Mouse (Mus musculus) lung, postnatal 0 days (tissue): ENCODE data around the gene Eml6. TPM values are rescaled to one million over a fixed set of nuclear protein-coding genes. Genes with fewer than 3 reads are reported as not detected.
"Not testable (repeated sequence)": the region's sequence is repeated elsewhere in the genome, so short reads cannot be mapped to it uniquely, and the experiment has no call there.

ENCODE experiments used
- ATAC-seq: fragments of 200-750 bp; cut with Nextera tagmentation; 2 replicates; pipeline ENCODE4 v1.8.0; 2017; ENCODE audit warnings: moderate library complexity
- DNase-seq: peaks from one replicate; pipeline ENCODE4 v3.0.0-alpha.2; 2016; ENCODE audit warnings: low spot score
- H3K27ac ChIP-seq: fragments of 300-500 bp; sonication (generic); 2 replicates; pipeline ENCODE4 v1.5.1; 2014; ENCODE audit warnings: antibody characterized with exemption, mild to moderate bottlenecking, low read length, mixed read lengths
- H3K27me3 ChIP-seq: fragments of 300-500 bp; sonication (generic); replicated peaks from 2 replicates; pipeline ENCODE4 v1.6.1; 2014; ENCODE audit warnings: low read length, mixed read lengths; ENCODE audit not compliant: insufficient read depth
- H3K36me3 ChIP-seq: fragments of 300-500 bp; sonication (generic); 2 replicates; pipeline ENCODE4 v1.6.1; 2014; ENCODE audit warnings: low read length, mixed read lengths; ENCODE audit not compliant: insufficient read depth
- H3K4me1 ChIP-seq: fragments of 300-500 bp; sonication (generic); 2 replicates; pipeline ENCODE4 v1.6.1; 2014; ENCODE audit warnings: antibody characterized with exemption, low read depth, low read length, mixed read lengths; ENCODE audit not compliant: insufficient read depth
- H3K4me2 ChIP-seq: fragments of 300-500 bp; sonication (generic); replicated peaks from 2 replicates; pipeline ENCODE4 v1.6.1; 2014; ENCODE audit warnings: low read depth, mild to moderate bottlenecking, low read length, moderate library complexity, mixed read lengths
- H3K4me3 ChIP-seq: fragments of 300-500 bp; sonication (generic); 2 replicates; pipeline ENCODE4 v1.5.1; 2014; ENCODE audit warnings: low read depth, low read length
- H3K9ac ChIP-seq: fragments of 300-500 bp; sonication (generic); replicated peaks from 2 replicates; pipeline ENCODE4 v1.6.1; 2014; ENCODE audit warnings: low read depth, mild to moderate bottlenecking
- H3K9me3 ChIP-seq: fragments of 300-500 bp; sonication (generic); 2 replicates; pipeline ENCODE4 v1.6.1; 2016; ENCODE audit warnings: low read length, mixed read lengths
- CTCF ChIP-seq: IDR thresholded peaks from 2 replicates; pipeline ENCODE4 v1.5.1; 2016; ENCODE audit warnings: antibody characterized with exemption, mild to moderate bottlenecking
- EP300 ChIP-seq: IDR thresholded peaks from 2 replicates; pipeline ENCODE4 v1.6.1; 2016; ENCODE audit warnings: antibody characterized with exemption, mild to moderate bottlenecking, control low read depth
- WGBS: fragments of 180-500 bp; shearing (Covaris S2); extraction: QIAGEN DNeasy Blood & Tissue Kit; methylation state at CpG from one replicate; pipeline ENCODE4 v1.1.7; 2014; 5-methylcytosine and 5-hydroxymethylcytosine counted together
- polyA plus RNA-seq: library from polyadenylated mRNA; unstranded; fragments of >200 nt; fragmentation: Nextera tagmentation; extraction: Ambion mirVana; gene quantifications from 2 replicates; pipeline ENCODE4 v1.2.1, GENCODE M21; 2015

Eml6 gene
- polyA plus RNA-seq, 1 experiment from 2014 or later = 0.39 TPM

DNA sequence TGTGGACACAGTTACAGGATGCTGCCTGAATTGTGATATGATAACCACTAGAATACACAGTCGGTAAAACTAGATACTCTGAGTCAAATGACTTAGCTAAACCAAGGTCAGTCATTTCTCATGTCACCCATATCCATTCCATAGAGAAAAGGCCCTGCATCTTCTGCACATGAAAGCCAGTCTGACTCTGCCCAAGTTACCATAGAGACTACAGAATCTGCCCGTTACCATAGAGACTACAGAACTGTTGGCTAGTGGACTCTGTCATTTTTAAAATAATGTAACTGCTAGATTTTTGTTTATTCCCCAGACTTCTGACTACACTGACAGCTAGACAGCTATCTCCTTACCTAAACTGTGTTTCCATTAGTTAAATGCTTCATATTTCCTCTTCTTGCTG lies 198.1 kb downstream of the Eml6 start:
- DNase-seq (no peak), ATAC-seq (no peak)
- TF ChIP-seq CTCF = no peak
- TF ChIP-seq EP300 = no peak
- H3K9me3 ChIP-seq = no peaks in the 10 kb centered on the region
- no peaks in the 10 kb centered on the region for H3K27me3 ChIP-seq
- no peaks in the 10 kb centered on the region for H3K4me1 ChIP-seq
- H3K36me3 ChIP-seq = no peaks in the 10 kb centered on the region
- no peak overlapping the region for H3K27ac ChIP-seq
- H3K4me3 ChIP-seq = no peak overlapping the region
- H3K4me2 ChIP-seq = no peak overlapping the region
- 71% methylated on average over 2 of the region's 2 CpGs for WGBS
- no peak overlapping the region for H3K9ac ChIP-seq

DNA sequence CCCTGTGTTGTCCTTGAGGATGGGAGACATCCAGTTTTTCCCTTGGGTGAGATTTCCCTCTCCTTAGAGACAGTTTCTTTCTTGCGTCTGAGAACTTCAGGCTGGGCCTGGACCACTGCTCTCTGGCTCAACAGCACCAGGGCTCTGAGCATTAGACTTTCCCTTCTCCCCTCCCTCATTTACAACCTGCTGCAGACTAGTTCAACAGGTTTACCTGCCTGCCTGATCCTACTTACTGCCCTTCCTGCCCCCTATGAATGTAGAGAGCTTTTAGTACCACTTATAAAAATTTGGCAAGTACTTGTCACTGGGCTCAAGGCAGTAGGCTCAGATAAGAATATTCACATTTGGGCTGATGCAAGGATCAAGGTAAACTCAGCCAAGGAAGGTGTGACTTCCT lies 199.8 kb downstream of the Eml6 start:
- H3K4me1 ChIP-seq = no peaks in the 10 kb centered on the region
- H3K36me3 ChIP-seq = no peaks in the 10 kb centered on the region
- H3K27me3 ChIP-seq = no peaks in the 10 kb centered on the region
- no peak for ATAC-seq
- H3K4me3 ChIP-seq = no peak overlapping the region
- no peak overlapping the region for H3K9ac ChIP-seq
- no peak overlapping the region for H3K27ac ChIP-seq
- no peak for DNase-seq
- H3K4me2 ChIP-seq = no peak overlapping the region
- 60% methylated on average over 1 of the region's 1 CpGs for WGBS
- H3K9me3 ChIP-seq = no peaks in the 10 kb centered on the region
- TF ChIP-seq EP300 (no peak), CTCF (no peak)

DNA sequence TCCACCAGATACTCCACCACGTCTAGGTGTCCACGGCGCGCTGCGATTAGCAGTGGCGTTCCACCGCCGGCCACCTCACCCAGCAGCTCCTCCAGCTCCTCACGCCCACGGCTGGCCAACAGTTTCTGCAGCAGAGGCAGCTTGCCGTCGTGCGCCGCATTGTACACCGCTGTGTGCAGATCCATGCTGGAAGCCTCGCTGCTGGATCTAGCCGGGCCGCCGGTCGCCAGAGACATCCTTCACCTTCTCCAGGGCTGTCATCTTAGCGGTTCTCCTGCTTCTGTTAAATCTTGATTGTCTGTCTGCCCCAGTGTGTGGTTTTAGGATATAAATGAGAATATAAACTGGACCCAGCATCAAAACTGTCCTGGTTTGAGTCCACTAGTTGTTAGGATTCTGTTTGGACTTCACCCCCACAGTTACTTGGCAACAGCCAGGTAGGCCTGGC lies 200.5 kb downstream of the Eml6 start, which contains the start of gene 4931440F15Rik:
Gene 4931440F15Rik (minus strand): TSS at position 398 of the 448 bp plus-strand sequence.
- not testable (repeated sequence) for H3K4me1 ChIP-seq, H3K9me3 ChIP-seq, H3K27me3 ChIP-seq, H3K27ac ChIP-seq, H3K9ac ChIP-seq, H3K36me3 ChIP-seq, DNase-seq, H3K4me3 ChIP-seq
- WGBS = 18% methylated on average over 21 of the region's 21 CpGs
- peak within 1 kb of the TSS; percentile 30 for H3K4me2 ChIP-seq
- peak; percentile 14; the same call in 1 of the 2 replicates for ATAC-seq

DNA sequence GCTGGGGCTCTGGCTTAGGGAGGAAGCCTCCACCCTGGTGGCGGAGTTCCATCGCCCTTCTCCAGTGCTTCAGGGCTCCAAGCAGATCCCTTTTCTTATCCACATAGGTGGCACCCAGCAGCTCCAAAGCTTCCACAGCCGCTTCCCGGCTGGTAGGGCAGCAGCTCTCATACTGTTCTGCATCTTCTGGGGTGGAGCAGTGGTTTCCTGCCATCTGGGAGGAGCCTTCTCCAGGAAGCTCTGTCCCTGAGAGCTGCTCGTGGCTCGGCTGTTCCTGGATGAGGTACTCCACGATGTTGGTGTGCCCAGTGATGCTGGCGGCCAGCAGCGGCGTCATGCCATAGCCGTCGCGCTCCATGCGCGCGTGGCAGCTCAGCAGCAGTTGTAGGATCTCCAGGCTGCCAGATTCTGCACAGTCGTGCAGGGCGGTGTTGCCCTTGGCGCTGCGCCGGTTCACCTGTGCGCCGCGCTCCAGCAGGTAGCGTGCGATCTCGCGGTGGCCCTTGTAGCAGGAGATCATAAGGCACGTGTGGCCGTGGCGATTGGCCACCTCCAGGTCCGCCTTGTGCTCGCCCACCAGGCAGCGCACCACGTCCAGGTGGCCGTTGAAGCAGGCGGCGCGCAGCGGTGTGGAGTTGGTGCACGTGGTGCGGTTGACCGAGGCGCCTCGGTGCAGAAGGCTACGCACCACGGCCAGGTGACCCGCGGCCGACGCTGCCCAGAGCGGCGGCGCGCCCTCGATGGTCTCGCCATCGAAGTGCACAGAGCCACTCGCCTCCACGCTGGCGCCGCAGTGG lies 201.2 kb downstream of the Eml6 start:
- H3K27me3 ChIP-seq, H3K4me1 ChIP-seq, H3K9me3 ChIP-seq, DNase-seq, H3K27ac ChIP-seq, H3K9ac ChIP-seq, H3K4me3 ChIP-seq, H3K36me3 ChIP-seq: not testable (repeated sequence)
- 10% methylated on average over 56 of the region's 62 CpGs for whole genome bisulfite sequencing
- ATAC-seq = peak; percentile 63
- peak overlapping the region; percentile 30 for H3K4me2 ChIP-seq

DNA sequence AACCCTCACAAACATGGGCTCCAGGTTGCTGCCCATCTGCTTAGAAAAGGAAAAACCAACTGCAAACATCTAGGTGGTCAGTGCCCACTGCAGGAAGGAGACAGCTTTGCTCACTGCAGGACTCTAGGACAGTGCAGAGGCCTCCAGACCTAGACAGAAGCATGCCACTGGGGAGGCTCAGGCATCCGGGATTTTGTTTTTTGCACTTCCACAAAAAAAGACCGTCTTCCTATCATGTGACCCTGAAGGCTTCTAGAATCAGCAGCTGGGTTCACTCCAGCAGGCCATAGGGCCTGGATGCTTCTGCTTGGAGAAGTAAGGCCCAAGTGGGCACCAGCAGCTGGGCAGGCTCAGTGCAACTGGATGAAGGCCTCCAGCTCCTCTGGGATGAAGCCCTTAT lies 202.7 kb downstream of the Eml6 start:
- Histone ChIP-seq H3K36me3 (no peaks in the 10 kb centered on the region), H3K4me1 (no peaks in the 10 kb centered on the region), H3K9ac (no peak overlapping the region), H3K27ac (no peak overlapping the region), H3K27me3 (no peaks in the 10 kb centered on the region), H3K4me2 (no peak overlapping the region), H3K9me3 (no peaks in the 10 kb centered on the region), H3K4me3 (no peak overlapping the region)
- no peak for DNase-seq
- 77% methylated on average over 2 of the region's 2 CpGs for WGBS
- ATAC-seq = no peak
- TF ChIP-seq EP300 (no peak), CTCF (no peak)

DNA sequence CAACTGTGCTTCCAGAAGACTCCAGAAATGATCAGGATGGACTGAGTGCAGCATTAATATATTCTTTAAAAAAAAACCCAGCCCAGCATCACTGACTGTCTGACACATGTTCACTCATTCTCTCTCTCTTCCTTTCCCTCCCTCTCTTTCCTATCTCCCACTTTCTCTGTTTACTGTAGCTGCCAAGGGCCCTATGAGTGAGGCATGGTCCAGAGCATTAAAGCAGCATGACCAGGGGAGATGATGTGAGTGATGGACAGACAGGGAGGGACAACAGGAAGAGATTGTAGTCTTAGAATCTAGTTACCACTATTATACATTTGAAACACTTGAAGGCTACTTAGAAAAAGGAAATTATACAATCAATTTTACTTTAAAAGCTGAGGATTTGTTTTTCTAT lies 210.2 kb downstream of the Eml6 start:
- TF ChIP-seq EP300 = no peak
- Histone ChIP-seq H3K9me3 (no peaks in the 10 kb centered on the region), H3K4me2 (no peak overlapping the region), H3K9ac (no peak overlapping the region), H3K4me1 (no peaks in the 10 kb centered on the region), H3K27ac (no peak overlapping the region), H3K36me3 (no peaks in the 10 kb centered on the region), H3K4me3 (no peak overlapping the region), H3K27me3 (no peaks in the 10 kb centered on the region)
- ATAC-seq = no peak
- no peak for DNase-seq

DNA sequence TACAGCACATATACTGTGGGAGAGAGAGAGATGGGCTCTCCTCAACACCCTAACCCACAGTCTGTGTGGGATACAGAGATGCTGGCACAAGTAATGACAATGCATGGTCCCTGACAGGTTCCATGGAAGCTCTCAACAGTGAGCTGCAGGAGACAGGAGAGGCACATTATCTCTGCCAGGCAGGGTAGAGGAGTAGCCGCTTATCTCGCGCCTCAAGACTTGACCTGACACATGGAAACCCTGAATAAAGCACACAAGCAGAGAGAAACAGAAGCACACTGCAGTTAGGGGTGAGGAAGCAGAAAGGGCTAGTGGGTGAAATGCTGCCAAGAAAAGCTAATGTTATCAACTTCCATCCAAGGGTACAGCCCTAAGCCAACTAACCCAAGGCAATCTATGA lies 210.6 kb downstream of the Eml6 start:
- 69% methylated on average over 3 of the region's 3 CpGs for WGBS
- no peaks in the 10 kb centered on the region for H3K9me3 ChIP-seq
- H3K27me3 ChIP-seq = no peaks in the 10 kb centered on the region
- H3K36me3 ChIP-seq = no peaks in the 10 kb centered on the region
- no peaks in the 10 kb centered on the region for H3K4me1 ChIP-seq
- DNase-seq (no peak), ATAC-seq (no peak)
- H3K4me3 ChIP-seq = no peak overlapping the region
- no peak for TF ChIP-seq EP300
- TF ChIP-seq CTCF = no peak
- no peak overlapping the region for H3K27ac ChIP-seq
- H3K4me2 ChIP-seq = no peak overlapping the region
- H3K9ac ChIP-seq = no peak overlapping the region
